Mouse (Mus musculus) forelimb bud, embryonic 11.5 days (tissue): ENCODE measurements around the gene Wfdc13.
"Not testable (repeated sequence)": the region's sequence is repeated elsewhere in the genome, so short reads cannot be mapped to it uniquely, and the experiment has no call there.

Source experiments
- DNase-seq: peaks from one replicate; pipeline ENCODE4 v3.0.0-alpha.2; 2012; ENCODE audit warnings: low read depth, low spot score

Wfdc13 gene

DNA sequence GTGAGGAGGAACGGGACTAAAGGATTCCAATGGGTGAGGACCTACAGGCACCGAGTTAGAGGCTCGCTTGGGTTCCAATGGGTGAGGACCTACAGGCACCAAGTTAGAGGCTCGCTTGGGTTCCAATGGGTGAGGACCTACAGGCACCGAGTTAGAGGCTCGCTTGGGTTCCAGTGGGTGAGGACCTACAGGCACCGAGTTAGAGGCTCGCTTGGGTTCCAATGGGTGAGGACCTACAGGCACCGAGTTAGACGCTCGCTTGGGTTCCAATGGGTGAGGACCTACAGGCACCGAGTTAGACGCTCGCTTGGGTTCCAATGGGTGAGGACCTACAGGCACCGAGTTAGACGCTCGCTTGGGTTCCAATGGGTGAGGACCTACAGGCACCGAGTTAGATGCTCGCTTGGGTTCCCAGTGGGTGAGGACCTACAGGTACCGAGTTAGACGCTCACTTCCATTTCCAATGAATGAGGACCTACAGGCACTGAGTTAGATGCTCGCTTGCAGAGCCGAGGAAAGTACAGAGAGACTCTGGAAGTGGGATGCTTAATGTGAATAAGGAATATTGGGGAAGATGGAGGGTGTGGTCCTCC is 31.4 kb downstream of the Wfdc13 start:
- not testable (repeated sequence) for DNase-seq

DNA sequence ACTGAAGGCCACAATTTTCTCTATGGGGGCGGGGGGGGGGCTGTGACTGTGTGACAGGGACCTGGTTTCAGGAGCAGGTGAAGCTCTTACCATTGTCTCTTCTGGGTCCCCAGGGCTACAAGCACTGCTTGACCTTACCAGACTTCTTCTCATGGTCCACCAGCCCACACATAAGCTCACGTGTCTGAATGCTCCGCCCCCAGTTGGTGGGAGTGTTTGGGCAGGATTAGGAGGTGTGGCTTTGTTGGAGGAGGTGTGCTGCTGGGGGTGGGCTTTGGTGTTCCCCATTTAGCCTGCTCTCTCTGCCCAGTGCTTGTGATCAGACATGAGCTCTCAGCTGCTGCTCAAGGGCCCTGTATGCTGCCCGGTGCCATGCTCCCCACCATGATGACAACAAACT is 38.4 kb downstream of the Wfdc13 start:
- DNase-seq: no peak

DNA sequence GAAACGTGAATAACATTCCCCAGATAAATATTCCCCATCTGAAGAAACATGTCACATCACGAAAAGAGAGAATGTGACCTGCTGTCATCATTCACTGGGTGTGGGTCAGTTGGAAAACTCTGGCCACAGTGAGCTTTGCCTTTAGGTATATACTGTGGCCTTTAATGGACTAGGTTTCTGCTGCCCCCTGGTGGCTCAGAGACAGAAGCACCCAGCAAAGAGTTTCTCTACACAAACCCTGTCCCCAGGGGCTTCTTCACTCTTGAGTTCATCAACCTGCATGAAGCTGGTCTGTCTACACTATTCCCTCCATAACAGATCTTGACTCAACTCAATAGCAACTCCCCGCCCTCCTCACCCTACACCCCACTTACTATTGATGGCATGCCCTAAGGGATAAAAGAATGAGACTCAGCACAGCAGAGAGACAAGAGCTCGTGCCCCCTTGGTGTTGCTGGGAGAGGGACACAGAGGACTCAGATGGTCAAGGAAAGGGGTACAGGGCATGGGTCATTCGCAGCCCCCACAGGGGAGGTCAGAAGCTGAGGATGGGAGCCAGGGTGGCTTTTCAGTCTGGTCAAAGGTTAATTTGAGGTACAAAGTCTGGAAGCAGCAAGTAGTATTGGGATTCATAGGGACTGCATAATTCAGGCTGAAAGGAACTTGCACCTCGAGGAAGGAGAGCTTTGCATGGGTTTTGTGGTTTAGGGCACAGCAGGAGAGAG is 41.1 kb downstream of the Wfdc13 start:
- peak; percentile 62 for DNase-seq

DNA sequence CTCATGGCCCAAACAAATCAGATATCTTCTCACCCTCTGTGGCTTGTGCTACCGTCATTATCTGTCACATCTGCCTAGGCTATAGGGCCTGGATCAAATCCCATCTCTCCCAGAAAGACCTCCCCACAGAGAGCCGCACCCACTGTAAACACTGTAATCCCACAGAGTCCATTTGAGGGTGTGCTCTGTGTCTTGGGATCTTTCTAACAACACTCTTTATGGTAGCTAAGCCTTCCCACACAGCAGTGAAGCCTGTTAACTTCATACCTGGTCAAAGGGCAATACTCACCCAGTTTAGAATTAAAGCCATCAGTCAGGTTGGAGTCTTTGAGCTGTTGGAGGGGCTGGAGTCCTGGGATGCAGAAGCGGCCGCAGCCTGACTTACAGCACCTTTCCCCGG is 46.8 kb downstream of the Wfdc13 start:
- no peak for DNase-seq

DNA sequence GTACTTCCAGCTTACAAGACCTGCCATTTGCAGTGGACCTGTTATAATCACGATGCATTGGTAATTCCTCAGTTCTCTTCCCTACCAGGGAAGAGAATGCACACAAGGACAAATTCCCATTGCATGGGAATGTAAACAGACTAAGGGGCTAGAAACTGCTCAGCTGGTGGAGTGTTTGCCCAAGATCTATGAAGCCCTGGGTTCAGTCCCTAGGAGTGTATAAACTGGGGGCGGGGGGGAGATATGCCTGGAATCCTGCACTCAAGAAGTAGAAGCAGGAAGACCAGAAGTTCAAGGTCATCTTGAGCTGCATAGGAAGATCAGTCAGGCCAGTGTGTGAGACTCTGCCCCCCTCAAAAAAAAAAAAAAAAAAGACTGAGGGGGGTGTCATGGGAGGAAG is 48.4 kb downstream of the Wfdc13 start:
- DNase-seq: no peak

DNA sequence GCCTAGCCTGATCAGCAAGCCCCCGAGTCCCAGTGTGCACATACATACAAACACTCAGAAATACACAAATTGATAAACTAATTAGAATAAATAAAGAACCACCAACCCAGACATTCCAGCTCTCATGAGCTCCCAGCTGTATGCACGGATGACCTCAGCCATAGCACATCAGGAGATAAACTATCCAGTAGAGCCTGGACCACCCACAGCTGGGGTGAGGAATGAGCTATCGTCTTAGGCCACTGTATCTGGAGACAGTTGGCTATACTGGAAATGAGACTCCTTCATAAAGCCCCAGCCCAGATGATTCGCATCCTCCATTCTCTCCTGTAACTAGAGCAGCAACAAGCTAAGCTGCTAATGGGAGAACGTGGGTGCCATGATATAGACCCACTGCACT is 49.9 kb downstream of the Wfdc13 start:
- DNase-seq: no peak

DNA sequence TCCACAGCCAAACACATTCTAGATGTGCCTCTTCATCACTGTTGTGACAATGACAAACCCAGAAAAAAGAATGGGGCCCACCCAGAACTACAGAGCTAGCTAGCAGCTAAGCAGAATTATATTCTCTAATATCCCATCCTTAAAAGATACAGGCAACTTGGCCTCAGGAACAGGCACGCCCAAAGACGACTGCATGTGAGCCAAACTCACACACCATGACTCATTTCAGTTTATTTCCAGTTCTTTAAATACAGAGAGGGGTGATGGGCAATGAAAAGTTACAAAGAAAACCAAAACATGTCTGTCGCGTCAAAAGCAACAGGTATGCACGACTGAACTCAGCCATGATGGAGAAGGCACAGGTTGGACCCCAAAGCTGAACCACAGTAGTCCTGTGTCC is 50.5 kb downstream of the Wfdc13 start:
- no peak for DNase-seq
